Mouse (Mus musculus) small intestine, adult 2 months (tissue): Measurements from ENCODE around the gene Nr3c2.

Experiments
- CTCF ChIP-seq: fragments of 200-500 bp; IDR thresholded peaks from 2 replicates; pipeline ENCODE4 v1.5.1; 2012; ENCODE audit warnings: low read depth, mild to moderate bottlenecking, control low read depth, inconsistent platforms, low read length, moderate library complexity, mixed read lengths; ENCODE audit not compliant: insufficient replicate concordance, insufficient read length; ENCODE audit errors: extremely low read depth
- POLR2A ChIP-seq: fragments of 200-500 bp; IDR thresholded peaks from 2 replicates; pipeline ENCODE4 v1.6.1; 2012; ENCODE audit warnings: low read depth, mild to moderate bottlenecking, control low read depth, inconsistent platforms, low read length, moderate library complexity

GRCm38 (mm10) chr8:77214665-77215064 is 315.4 kb downstream of the Nr3c2 start:
- TF ChIP-seq CTCF (no peak), POLR2A (no peak)
